Mouse (Mus musculus): Measurements from ENCODE around the gene 2310057M21Rik.

- TF ChIP-seq CTCF (IDR thresholded peaks at IDR 0.05) = no peak
- TF ChIP-seq POLR2A (IDR thresholded peaks at IDR 0.05; ENCODE audit: insufficient read depth, low read depth, low read length) = no peak
- TF ChIP-seq EP300 (IDR thresholded peaks at IDR 0.05; ENCODE audit: insufficient read depth, low read depth, low read length) = no peak
Observed at GRCm38 (mm10) chr7:131329416-131329815, 33.1 kb downstream of the 2310057M21Rik start, which contains the start of gene Fam24b.

All from heart, adult 2 months (tissue).